Mouse (Mus musculus) lung, postnatal 0 days (tissue): ENCODE measurements at regions not wholly inside any gene's neighbourhood (a gene's known extent, or its start where the extent isn't known, plus 50 kb on each side); places are given as distances from the start of the nearest gene placed in this dataset.

Experiments used
- CTCF ChIP-seq: IDR thresholded peaks from 2 replicates; pipeline ENCODE4 v1.5.1; 2016; ENCODE audit warnings: antibody characterized with exemption, mild to moderate bottlenecking
- EP300 ChIP-seq: IDR thresholded peaks from 2 replicates; pipeline ENCODE4 v1.6.1; 2016; ENCODE audit warnings: antibody characterized with exemption, mild to moderate bottlenecking, control low read depth

DNA sequence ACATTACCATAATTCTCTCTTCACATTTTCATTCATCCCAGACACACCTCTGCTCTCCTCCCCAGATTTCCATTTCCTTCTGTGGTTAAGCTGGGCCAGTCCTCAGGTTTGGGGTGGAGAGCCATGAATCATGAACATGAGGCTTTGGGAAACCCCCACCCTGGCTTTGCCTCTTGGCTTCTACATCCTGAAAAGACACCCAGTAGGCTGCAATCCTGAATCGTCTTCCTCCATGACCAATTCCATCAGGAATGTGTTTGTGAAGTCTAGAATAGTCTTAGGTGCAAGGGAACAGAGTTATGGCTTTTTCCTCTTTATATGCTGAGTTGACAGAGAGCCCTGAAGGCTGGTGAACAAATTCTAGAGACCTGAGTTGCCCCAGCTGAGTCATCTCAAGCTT is 87.0 kb upstream of the Klf7 start:
- no peak for TF ChIP-seq CTCF
- TF ChIP-seq EP300 = no peak
